ENCODE assay signal across 11 mouse cellular contexts in genomic region chr2:156718793-156719192, GRCm38 (mm10). TPM values are rescaled to one million over a fixed set of nuclear protein-coding genes. Genes with fewer than 3 reads are reported as not detected.
DNase-seq lines count a peak whose midpoint lies in the region; ATAC-seq lines count a peak whose summit lies in the region.
"Had no signal": no experiment of that assay in that cellular context is flagged by ENCODE, and none has a peak within 500 bp of the region (broad histone marks: within the 10 kb centered on the region; RNA-seq: fewer than 3 reads in every experiment).

No protein-coding gene starts in this region.

- H3K9me3 ChIP-seq in forebrain, embryonic 15.5 days: no peaks in the 10 kb centered on the region
- H3K9me3 ChIP-seq in forebrain, embryonic 12.5 days: no peaks in the 10 kb centered on the region
- H3K9me3 ChIP-seq in stomach, embryonic 16.5 days (replicated peaks; ENCODE audit: control insufficient read depth, low read length): no peaks in the 10 kb centered on the region
- H3K9me3 ChIP-seq: stomach, embryonic 15.5 days had no signal

- H3K4me2 ChIP-seq in forebrain, embryonic 15.5 days (replicated peaks): no peak overlapping the region
- no peak overlapping the region for H3K4me2 ChIP-seq in forebrain, embryonic 12.5 days
- H3K4me2 ChIP-seq in stomach, embryonic 16.5 days (ENCODE audit: low read depth, low read length): no peak overlapping the region

- H3K4me1 ChIP-seq in forebrain, embryonic 15.5 days: peaks cover 49% of the 10 kb centered on the region
- peaks cover 50% of the 10 kb centered on the region for H3K4me1 ChIP-seq in forebrain, embryonic 12.5 days
- H3K4me1 ChIP-seq in stomach, embryonic 16.5 days (ENCODE audit: control insufficient read depth, insufficient read depth, low read length): peaks cover 37% of the 10 kb centered on the region

- no peaks in the 10 kb centered on the region for H3K27me3 ChIP-seq in forebrain, embryonic 15.5 days
- no peaks in the 10 kb centered on the region for H3K27me3 ChIP-seq in forebrain, embryonic 12.5 days
- H3K27me3 ChIP-seq in stomach, embryonic 16.5 days (ENCODE audit: control insufficient read depth, insufficient read depth, low read length): no peaks in the 10 kb centered on the region
- H3K27me3 ChIP-seq: CH12.LX; stomach, embryonic 15.5 days had no signal

- H3K27ac ChIP-seq in forebrain, embryonic 15.5 days (replicated peaks): 0 out of 2 replicates have a peak overlapping the region, but pooled peaks have one; percentile 7
- no peak overlapping the region for H3K27ac ChIP-seq in forebrain, embryonic 12.5 days
- peak overlapping the region; percentile 44 for H3K27ac ChIP-seq in stomach, embryonic 16.5 days (ENCODE audit: low read length)

- DNase-seq in retina, postnatal 1 day: peak; percentile 66
- no peak for DNase-seq in retina, embryonic 14.5 days (ENCODE audit: low spot score)
- DNase-seq in kidney, adult 18-20 months: peak; percentile 43
- DNase-seq in thymus, postnatal 36 days: no peak
- DNase-seq in layer of hippocampus, postnatal 10 days (ENCODE audit: low spot score in 2 of 2): no peak

- no peaks in the 10 kb centered on the region for H3K36me3 ChIP-seq in forebrain, embryonic 15.5 days
- no peaks in the 10 kb centered on the region for H3K36me3 ChIP-seq in forebrain, embryonic 12.5 days (replicated peaks)
- no peaks in the 10 kb centered on the region for H3K36me3 ChIP-seq in stomach, embryonic 16.5 days (ENCODE audit: control insufficient read depth, insufficient read depth, low read length)
- H3K36me3 ChIP-seq: stomach, embryonic 15.5 days had no signal

- ATAC-seq in forebrain, embryonic 15.5 days (replicated peaks): no peak
- ATAC-seq in forebrain, embryonic 12.5 days (ENCODE audit: low FRiP score): no peak
- ATAC-seq in stomach, embryonic 16.5 days (ENCODE audit: insufficient read depth, low FRiP score): no peak

- 73% methylated on average over 5 of the region's 5 CpGs for WGBS in forebrain, embryonic 15.5 days
- WGBS in forebrain, embryonic 12.5 days: 77% methylated on average over 5 of the region's 5 CpGs
- WGBS in stomach, embryonic 16.5 days: 56% methylated on average over 5 of the region's 5 CpGs

- no peak overlapping the region for H3K9ac ChIP-seq in forebrain, embryonic 15.5 days (replicated peaks)
- H3K9ac ChIP-seq in forebrain, embryonic 12.5 days: no peak overlapping the region
- H3K9ac ChIP-seq in stomach, embryonic 16.5 days (ENCODE audit: low read length): 0 out of 2 replicates have a peak overlapping the region, but pooled peaks have one; percentile 18
- H3K9ac ChIP-seq: stomach, embryonic 15.5 days had no signal

- H3K4me3 ChIP-seq in forebrain, embryonic 15.5 days: no peak overlapping the region
- no peak overlapping the region for H3K4me3 ChIP-seq in forebrain, embryonic 12.5 days (replicated peaks)
- H3K4me3 ChIP-seq in stomach, embryonic 16.5 days (replicated peaks; ENCODE audit: low read length): no peak overlapping the region
- H3K4me3 ChIP-seq: erythroblast, embryonic 14.5 days; stomach, embryonic 15.5 days had no signal

RNA-seq across cellular contexts. Expression of gene Myl9, which starts 56.4 kb away (rescaled TPM):
- polyA plus RNA-seq in forebrain, embryonic 15.5 days (2015; fragmentation: Nextera tagmentation; extraction: Ambion mirVana): 32.2 and 34.2 TPM in 2 replicates
- 61.4 and 95.4 TPM in 2 replicates for polyA plus RNA-seq in forebrain, embryonic 12.5 days (2016; fragmentation: Nextera tagmentation; extraction: Ambion mirVana)
- polyA plus RNA-seq in stomach, embryonic 16.5 days (2015; fragmentation: Nextera tagmentation; extraction: Ambion mirVana): 1,649 and 1,814 TPM in 2 replicates
- total RNA-seq in layer of hippocampus, postnatal 10 days (2021): 10 to 100 TPM; 21.4 to 23.4 TPM
- total RNA-seq: CH12.LX had no signal

Comparison
In these comparisons a context has a peak if more than half of its experiments do, and no peak if none do; other contexts are left out.
1. DNase-seq: peak in retina, postnatal 1 day (single experiment) and kidney, adult 18-20 months (single experiment); none in retina, embryonic 14.5 days (single experiment), thymus, postnatal 36 days (0 of 2) and layer of hippocampus, postnatal 10 days (0 of 2).
2. RNA of gene Myl9, which starts 56.4 kb away (polyA plus RNA-seq): 1,649 to 1,814 TPM in stomach, embryonic 16.5 days; 61.4 to 95.4 TPM in forebrain, embryonic 12.5 days and 32.2 to 34.2 TPM in forebrain, embryonic 15.5 days; every median in the first group is over 10 times any median in the second.